Mouse (Mus musculus) forebrain, embryonic 10.5 days (tissue): ENCODE data around the gene Rnf26. TPM values are rescaled to one million over a fixed set of nuclear protein-coding genes. Genes with fewer than 3 reads are reported as not detected.

Experiments
- DNase-seq: peaks from one replicate; pipeline ENCODE4 v3.0.0-alpha.2; 2017; ENCODE audit warnings: low spot score; ENCODE audit errors: extremely low spot score
- H3K27ac ChIP-seq: fragments of 300-500 bp; sonication (generic); 2 replicates; pipeline ENCODE4 v1.5.1; 2016; ENCODE audit warnings: mild to moderate bottlenecking
- H3K27me3 ChIP-seq: fragments of 300-500 bp; sonication (generic); 2 replicates; pipeline ENCODE4 v1.6.1; 2016; ENCODE audit warnings: mild to moderate bottlenecking; ENCODE audit not compliant: poor library complexity, severe bottlenecking
- H3K36me3 ChIP-seq: fragments of 300-500 bp; sonication (generic); replicated peaks from 2 replicates; pipeline ENCODE4 v1.6.1; 2016; ENCODE audit warnings: mild to moderate bottlenecking, moderate library complexity
- H3K4me1 ChIP-seq: fragments of 300-500 bp; sonication (generic); 2 replicates; pipeline ENCODE4 v1.6.1; 2016
- H3K4me3 ChIP-seq: fragments of 300-500 bp; sonication (generic); 2 replicates; pipeline ENCODE4 v1.5.1; 2016; ENCODE audit warnings: mild to moderate bottlenecking, moderate library complexity
- H3K9me3 ChIP-seq: fragments of 300-500 bp; sonication (generic); 2 replicates; pipeline ENCODE4 v1.6.1; 2016; ENCODE audit warnings: mild to moderate bottlenecking, moderate library complexity
- WGBS: fragments of 180-500 bp; shearing (Covaris S2); methylation state at CpG from one replicate; pipeline ENCODE4 v1.1.7; 2016; 5-methylcytosine and 5-hydroxymethylcytosine counted together
- polyA plus RNA-seq: library from polyadenylated mRNA; unstranded; fragments of >200 nt; fragmentation: Nextera tagmentation; extraction: Ambion mirVana; gene quantifications from 2 replicates; pipeline ENCODE4 v1.2.1, GENCODE M21; 2016

The Rnf26 gene
- polyA plus RNA-seq, 1 experiment from 2014 or later = 79.5 TPM

GRCm38 (mm10) chr9:44084659-44085229 lies 28.6 kb downstream of the Rnf26 start:
- under 1% methylated on average over 62 of the region's 62 CpGs for WGBS
- Histone ChIP-seq H3K27ac (peak overlapping the region; percentile 84), H3K4me1 (peaks cover 66% of the 10 kb centered on the region), H3K4me3 (peak overlapping the region; percentile 72), H3K9me3 (no peaks in the 10 kb centered on the region), H3K36me3 (no peaks in the 10 kb centered on the region), H3K27me3 (peaks cover 92% of the 10 kb centered on the region)
- peak; percentile 90 for DNase-seq

- Histone ChIP-seq H3K4me3 (peak overlapping the region; percentile 72), H3K9me3 (no peaks in the 10 kb centered on the region), H3K36me3 (no peaks in the 10 kb centered on the region), H3K27me3 (peaks cover 95% of the 10 kb centered on the region), H3K4me1 (peaks cover 63% of the 10 kb centered on the region), H3K27ac (peak overlapping the region; percentile 84)
- WGBS = under 1% methylated on average over 14 of the region's 14 CpGs
- no peak for DNase-seq
These were observed 29.1 kb downstream of the Rnf26 start for GRCm38 (mm10) chr9:44084236-44084635.

GRCm38 (mm10) chr9:44083392-44084121 lies 29.8 kb downstream of the Rnf26 start:
- WGBS = 8% methylated on average over 23 of the region's 23 CpGs
- H3K36me3 ChIP-seq = no peaks in the 10 kb centered on the region
- H3K9me3 ChIP-seq = no peaks in the 10 kb centered on the region
- no peak for DNase-seq
- H3K27ac ChIP-seq = no peak overlapping the region
- H3K4me3 ChIP-seq = peak overlapping the region; percentile 72
- peaks cover 95% of the 10 kb centered on the region for H3K27me3 ChIP-seq
- peaks cover 64% of the 10 kb centered on the region for H3K4me1 ChIP-seq

- 92% methylated on average over 5 of the region's 5 CpGs for WGBS
These were observed 31.1 kb downstream of the Rnf26 start for GRCm38 (mm10) chr9:44082266-44082665.

GRCm38 (mm10) chr9:44081581-44081980 lies 31.7 kb downstream of the Rnf26 start:
- Histone ChIP-seq H3K4me3 (no peak overlapping the region), H3K27me3 (peaks cover 89% of the 10 kb centered on the region), H3K36me3 (no peaks in the 10 kb centered on the region), H3K9me3 (no peaks in the 10 kb centered on the region), H3K27ac (no peak overlapping the region), H3K4me1 (peaks cover 60% of the 10 kb centered on the region)
- DNase-seq = no peak
- whole genome bisulfite sequencing = 73% methylated on average over 5 of the region's 5 CpGs

More at GRCm38 (mm10) chr9:44082266-44082665, 31.1 kb downstream of the Rnf26 start:
- H3K4me3 ChIP-seq = no peak overlapping the region
- DNase-seq = no peak
- no peak overlapping the region for H3K27ac ChIP-seq
- H3K4me1 ChIP-seq = peaks cover 59% of the 10 kb centered on the region
- peaks cover 95% of the 10 kb centered on the region for H3K27me3 ChIP-seq
- H3K9me3 ChIP-seq = no peaks in the 10 kb centered on the region
- H3K36me3 ChIP-seq = no peaks in the 10 kb centered on the region

GRCm38 (mm10) chr9:44080953-44081352 lies 32.4 kb downstream of the Rnf26 start:
- WGBS = 90% methylated on average over 5 of the region's 5 CpGs
- no peaks in the 10 kb centered on the region for H3K9me3 ChIP-seq
- H3K27ac ChIP-seq = no peak overlapping the region
- DNase-seq = no peak
- no peaks in the 10 kb centered on the region for H3K36me3 ChIP-seq
- no peak overlapping the region for H3K4me3 ChIP-seq
- H3K27me3 ChIP-seq = peaks cover 88% of the 10 kb centered on the region
- H3K4me1 ChIP-seq = peaks cover 60% of the 10 kb centered on the region

DNA sequence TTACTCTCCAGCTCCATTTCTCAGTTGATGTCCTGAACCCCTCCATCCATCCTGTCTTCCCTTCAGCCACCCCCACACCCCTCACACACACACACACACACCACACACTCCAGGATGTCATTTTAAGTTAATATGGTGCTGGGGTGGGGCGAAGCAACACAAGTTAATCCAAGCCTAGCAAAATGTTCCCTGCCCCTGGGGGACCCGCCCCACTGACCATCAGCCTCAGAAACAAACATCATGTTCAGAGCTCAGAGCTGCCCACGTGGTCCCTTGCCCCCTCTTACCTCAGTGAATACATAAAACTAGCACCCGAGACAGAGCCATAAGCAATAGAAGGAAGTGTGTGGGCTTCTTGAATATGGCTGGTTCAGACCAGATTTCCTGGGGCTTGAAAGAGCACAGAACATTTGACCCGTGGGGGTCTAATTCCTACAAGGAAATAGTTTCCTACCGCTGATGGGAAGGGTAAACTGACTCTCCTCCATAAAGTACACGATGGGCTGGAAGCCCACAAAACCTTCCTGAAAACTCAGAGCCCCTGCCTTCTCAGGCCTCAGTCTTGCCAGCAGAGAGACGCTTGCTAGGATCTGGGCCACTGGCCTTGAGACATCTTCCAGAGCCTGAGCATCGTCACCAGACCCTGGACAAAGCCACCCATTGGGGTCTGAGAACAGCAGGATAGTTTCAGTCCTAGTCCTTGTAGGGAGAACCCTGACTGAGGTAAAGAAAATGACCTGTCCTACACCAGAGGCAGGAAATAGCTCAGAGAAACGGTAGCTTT lies 33.1 kb downstream of the Rnf26 start:
- 78% methylated on average over 10 of the region's 10 CpGs for WGBS
- no peak for DNase-seq
- H3K27me3 ChIP-seq = peaks cover 88% of the 10 kb centered on the region

DNA sequence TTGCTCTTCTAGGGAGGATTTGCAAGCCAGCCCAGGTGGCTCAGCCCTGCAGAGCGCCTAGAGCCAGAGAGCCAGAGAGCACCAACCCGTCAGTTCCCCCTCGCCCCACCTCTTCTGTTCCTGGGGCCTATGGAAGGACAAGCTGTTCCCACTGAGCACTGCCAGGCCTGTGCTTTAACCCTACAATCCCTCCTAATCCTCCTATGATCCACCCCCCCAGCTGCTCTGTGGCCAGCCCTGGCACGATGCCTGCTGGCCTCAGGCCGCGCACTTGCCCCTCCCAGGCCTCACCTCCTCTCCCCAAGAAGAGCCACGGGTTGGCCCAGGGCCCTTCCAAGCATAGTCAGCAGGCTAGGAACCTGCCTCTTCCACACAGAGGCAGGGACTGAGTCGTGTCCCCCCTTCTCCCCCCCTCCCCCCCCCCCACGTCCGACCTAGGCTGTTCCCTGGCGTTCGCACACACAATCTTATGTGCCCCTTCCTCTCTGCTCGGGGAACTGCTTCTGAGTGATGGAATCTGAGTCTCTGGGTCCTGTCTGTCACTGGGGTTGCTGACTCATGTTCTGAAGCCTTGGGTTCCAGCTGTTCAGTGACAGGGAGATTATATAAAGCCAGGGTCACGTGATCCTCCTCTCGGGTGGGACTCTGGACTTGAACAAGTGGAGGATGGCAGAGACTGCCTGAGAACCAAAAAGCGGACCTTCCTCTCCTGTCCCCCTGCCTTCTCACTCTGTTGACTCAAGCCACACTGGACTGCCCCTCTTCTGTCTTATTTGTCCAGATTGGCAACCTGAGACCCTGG lies 34.2 kb downstream of the Rnf26 start:
- Histone ChIP-seq H3K9me3 (no peaks in the 10 kb centered on the region), H3K27me3 (peaks cover 92% of the 10 kb centered on the region), H3K4me3 (no peak overlapping the region), H3K27ac (no peak overlapping the region), H3K4me1 (peaks cover 56% of the 10 kb centered on the region), H3K36me3 (no peaks in the 10 kb centered on the region)
- no peak for DNase-seq
- 40% methylated on average over 16 of the region's 16 CpGs for WGBS

More for the DNA sequence above, 33.1 kb downstream of the Rnf26 start:
- Histone ChIP-seq H3K36me3 (no peaks in the 10 kb centered on the region), H3K9me3 (no peaks in the 10 kb centered on the region), H3K4me3 (no peak overlapping the region), H3K27ac (no peak overlapping the region), H3K4me1 (peaks cover 60% of the 10 kb centered on the region)

DNA sequence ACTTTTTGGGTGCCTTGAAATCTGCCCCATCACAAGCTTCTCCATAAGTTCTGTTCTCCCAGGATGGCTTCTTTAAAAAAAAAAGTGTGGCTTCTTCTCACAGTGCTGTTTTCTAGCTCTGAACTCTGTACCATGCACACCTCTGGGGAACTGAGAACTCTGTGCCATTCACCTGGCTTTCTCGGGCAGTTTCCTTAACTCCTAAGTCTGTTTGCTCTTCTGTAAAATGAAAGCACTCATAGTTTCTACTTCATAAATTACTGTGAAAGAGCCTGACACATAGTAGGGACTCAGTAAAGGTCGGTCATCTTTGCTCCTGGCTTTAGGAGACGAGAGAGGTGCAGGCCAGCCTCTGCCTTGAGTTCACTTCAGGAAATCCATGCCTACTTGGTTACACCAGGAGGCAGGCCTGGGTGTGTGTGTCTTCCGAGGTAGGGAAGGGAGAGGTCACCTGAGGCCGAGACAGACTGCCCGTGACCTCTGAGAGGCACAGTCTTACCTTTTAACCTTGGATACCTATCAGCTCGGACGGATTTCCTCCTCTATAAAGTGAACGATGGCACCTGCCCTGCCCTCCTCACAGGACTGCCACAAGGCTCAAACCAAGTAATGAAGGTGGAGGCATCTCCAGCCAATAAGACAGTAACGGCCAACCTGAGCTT lies 35.0 kb downstream of the Rnf26 start:
- Histone ChIP-seq H3K36me3 (no peaks in the 10 kb centered on the region), H3K27me3 (peaks cover 84% of the 10 kb centered on the region), H3K4me1 (peaks cover 56% of the 10 kb centered on the region), H3K9me3 (no peaks in the 10 kb centered on the region), H3K27ac (no peak overlapping the region), H3K4me3 (no peak overlapping the region)
- DNase-seq = no peak
- WGBS = 81% methylated on average over 10 of the region's 10 CpGs

- H3K27ac ChIP-seq = no peak overlapping the region
- DNase-seq = no peak
- H3K36me3 ChIP-seq = no peaks in the 10 kb centered on the region
- 85% methylated on average over 11 of the region's 11 CpGs for WGBS
- no peaks in the 10 kb centered on the region for H3K9me3 ChIP-seq
- H3K4me3 ChIP-seq = no peak overlapping the region
- H3K4me1 ChIP-seq = peaks cover 65% of the 10 kb centered on the region
- peaks cover 80% of the 10 kb centered on the region for H3K27me3 ChIP-seq
These were observed 35.9 kb downstream of the Rnf26 start for GRCm38 (mm10) chr9:44077266-44077910.

DNA sequence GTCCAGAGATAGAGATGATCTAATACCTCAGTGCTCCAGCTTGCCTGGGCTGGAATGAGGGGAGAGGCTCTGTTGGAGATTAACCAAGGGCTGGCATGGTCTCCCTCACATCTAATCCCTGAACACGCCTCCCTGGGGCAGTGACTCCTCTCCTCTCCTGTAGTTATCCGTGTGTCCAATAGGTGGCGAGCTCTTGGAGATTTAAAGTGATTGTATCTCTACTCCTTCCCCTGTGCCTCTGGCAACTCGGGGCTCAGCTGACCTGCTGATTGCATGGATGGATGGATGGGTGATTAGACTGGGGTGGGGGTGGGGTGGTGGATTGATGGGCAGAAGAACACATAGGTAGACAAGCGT lies 36.6 kb downstream of the Rnf26 start:
- DNase-seq = no peak
- 11% methylated on average over 5 of the region's 5 CpGs for WGBS
- Histone ChIP-seq H3K36me3 (no peaks in the 10 kb centered on the region), H3K9me3 (no peaks in the 10 kb centered on the region), H3K4me3 (no peak overlapping the region), H3K27me3 (peaks cover 75% of the 10 kb centered on the region), H3K4me1 (peaks cover 71% of the 10 kb centered on the region), H3K27ac (no peak overlapping the region)
